ENCODE assay signal across 8 mouse cellular contexts in genomic region chr2:173219256-173219954, GRCm38 (mm10). TPM values are rescaled to one million over a fixed set of nuclear protein-coding genes. Genes with fewer than 3 reads are reported as not detected.
DNase-seq lines count a peak whose midpoint lies in the region; ATAC-seq and TF ChIP-seq lines count a peak whose summit lies in the region.
"Had no signal": no experiment of that assay in that cellular context is flagged by ENCODE, and none has a peak within 500 bp of the region (broad histone marks: within the 10 kb centered on the region; RNA-seq: fewer than 3 reads in every experiment).

No protein-coding gene starts in this region.

- no peaks in the 10 kb centered on the region for H3K36me3 ChIP-seq in heart, embryonic 15.5 days
- no peaks in the 10 kb centered on the region for H3K36me3 ChIP-seq in myocyte (ENCODE audit: control insufficient read depth, insufficient read depth)
- H3K36me3 ChIP-seq: heart, embryonic 13.5 days had no signal

- no peak for ATAC-seq in heart, embryonic 15.5 days (replicated peaks; ENCODE audit: insufficient number of reproducible peaks, insufficient read depth, low FRiP score, low read depth)

- H3K27ac ChIP-seq in heart, embryonic 15.5 days: peak overlapping the region; percentile 18; the same call in 1 of the 2 replicates
- H3K27ac ChIP-seq: heart, embryonic 13.5 days had no signal

- no peaks in the 10 kb centered on the region for H3K9me3 ChIP-seq in heart, embryonic 15.5 days (replicated peaks)
- H3K9me3 ChIP-seq: heart, embryonic 13.5 days had no signal

- H3K4me1 ChIP-seq in heart, embryonic 15.5 days (replicated peaks): peaks cover 7% of the 10 kb centered on the region; the same call in 1 of the 2 replicates

- H3K9ac ChIP-seq in heart, embryonic 15.5 days: no peak overlapping the region
- H3K9ac ChIP-seq: heart, embryonic 13.5 days had no signal

- H3K4me3 ChIP-seq in heart, embryonic 15.5 days: no peak overlapping the region
- H3K4me3 ChIP-seq in myocyte: no peak overlapping the region
- H3K4me3 ChIP-seq: heart, embryonic 13.5 days had no signal

- 40% methylated on average over 10 of the region's 10 CpGs for WGBS in heart, embryonic 15.5 days

- no peaks in the 10 kb centered on the region for H3K79me2 ChIP-seq in myocyte (ENCODE audit: control insufficient read depth, insufficient read depth)

- peak; percentile 15 for DNase-seq in urinary bladder, postnatal 14 days (ENCODE audit: low spot score)
- no peak for DNase-seq in urinary bladder, postnatal 10 days (ENCODE audit: low spot score)
- DNase-seq in c-Kit-positive CD71-positive TER-119-positive erythroid progenitor cells, embryonic 14.5 days (ENCODE audit: low spot score): peak; percentile 22
- DNase-seq in kidney, postnatal 25 days: peak; percentile 63 to 67
- no peak for DNase-seq in layer of hippocampus, postnatal 14 days (ENCODE audit: low spot score in 2 of 2)

- no peak for TF ChIP-seq POLR2A in myocyte (IDR thresholded peaks at IDR 0.05; ENCODE audit: insufficient read length, low read depth)

- no peak overlapping the region for H3K4me2 ChIP-seq in heart, embryonic 15.5 days
- peak overlapping the region; percentile 36 for H3K4me2 ChIP-seq in myocyte (ENCODE audit: low read depth)
- H3K4me2 ChIP-seq: heart, embryonic 13.5 days had no signal

- 0 out of 2 replicates have a peak, but pooled peaks cover 4% of the 10 kb centered on the region for H3K27me3 ChIP-seq in heart, embryonic 15.5 days
- no peaks in the 10 kb centered on the region for H3K27me3 ChIP-seq in myocyte (ENCODE audit: control insufficient read depth, insufficient read depth, insufficient read length)

- H3ac ChIP-seq in myocyte (ENCODE audit: control insufficient read depth, insufficient read length): no peak overlapping the region

TF ChIP-seq in myocyte, 11 proteins besides CTCF, POLR2A, EP300 and RAD21:
- TF ChIP-seq TCF12 (IDR thresholded peaks at IDR 0.05; ENCODE audit: insufficient read depth, poor library complexity, severe bottlenecking) (no peak), SRF (IDR thresholded peaks at IDR 0.05; ENCODE audit: control insufficient read depth, insufficient read length, low read depth) (no peak), POLR2AphosphoS2 (IDR thresholded peaks at IDR 0.05; ENCODE audit: insufficient read length, low read depth) (no peak), REST (IDR thresholded peaks at IDR 0.05; ENCODE audit: insufficient read depth, insufficient read length) (no peak), MYOD1 (IDR thresholded peaks at IDR 0.05; ENCODE audit: control insufficient read depth in 1 of 3, insufficient read length in 2 of 3, low read depth in 2 of 3) (no peak), E2F4 (IDR thresholded peaks at IDR 0.05; ENCODE audit: insufficient read depth) (no peak), MAX (IDR thresholded peaks at IDR 0.05; ENCODE audit: low read depth) (no peak), MYOG (IDR thresholded peaks at IDR 0.05; ENCODE audit: control insufficient read depth in 1 of 3, insufficient read depth in 1 of 3, insufficient read length in 2 of 3, low read depth in 2 of 3) (no peak), CEBPB (IDR thresholded peaks at IDR 0.05; ENCODE audit: insufficient read depth, poor library complexity, severe bottlenecking) (no peak), TCF3 (IDR thresholded peaks at IDR 0.05; ENCODE audit: insufficient read length, low read depth) (no peak), USF1 (IDR thresholded peaks at IDR 0.05; ENCODE audit: low read depth) (no peak)

RNA-seq across cellular contexts. Expression of gene Zbp1, which starts 0.7 kb away (rescaled TPM):
- 0.68 and 2.3 TPM in 2 replicates for polyA plus RNA-seq in heart, embryonic 15.5 days (2015; fragmentation: Nextera tagmentation; extraction: Ambion mirVana)
- polyA plus RNA-seq in myocyte (2012; fragmentation: generic; extraction: Trizol): 1.1 TPM
- not detected for total RNA-seq in layer of hippocampus, postnatal 14 days (2021)

RNA-seq across cellular contexts. Expression of gene Pmepa1, which starts 56.9 kb away (rescaled TPM):
- polyA plus RNA-seq in heart, embryonic 15.5 days (2015; fragmentation: Nextera tagmentation; extraction: Ambion mirVana): 4.6 and 5.1 TPM in 2 replicates
- 260 TPM for polyA plus RNA-seq in myocyte (2012; fragmentation: generic; extraction: Trizol)
- 10 to 100 TPM; 28.6 to 35.0 TPM for total RNA-seq in layer of hippocampus, postnatal 14 days (2021)

Comparison
In these comparisons a context has a peak if more than half of its experiments do, and no peak if none do; other contexts are left out.
1. DNase-seq: peak in urinary bladder, postnatal 14 days (single experiment), c-Kit-positive CD71-positive TER-119-positive erythroid progenitor cells, embryonic 14.5 days (single experiment) and kidney, postnatal 25 days (2 of 2); none in urinary bladder, postnatal 10 days (single experiment) and layer of hippocampus, postnatal 14 days (0 of 2).
2. RNA of gene Pmepa1, which starts 56.9 kb away (polyA plus RNA-seq): 260 TPM in myocyte (single experiment); 4.6 to 5.1 TPM in heart, embryonic 15.5 days; every median in the first group is over 10 times any median in the second.